Mouse (Mus musculus) urinary bladder, postnatal 4 days (tissue): ENCODE results near the gene Zfhx3.

Experiments used
- DNase-seq, 2 experiments: peaks; one replicate each; pipeline ENCODE4 v3.0.0; 2021 to 2022; ENCODE audit warnings: low spot score in 2 of 2

Zfhx3 gene

GRCm38 (mm10) chr8:108355119-108355777 is 412.8 kb downstream of the Zfhx3 start:
- DNase-seq: peak in 1 of 2 experiments; percentile 9

- DNase-seq: no peak
Measured at GRCm38 (mm10) chr8:108361402-108361801, 419.0 kb downstream of the Zfhx3 start.

- no peak for DNase-seq
Measured at GRCm38 (mm10) chr8:108362421-108362820, 420.0 kb downstream of the Zfhx3 start.

- DNase-seq: no peak
Measured at GRCm38 (mm10) chr8:108363435-108363834, 421.0 kb downstream of the Zfhx3 start.

- no peak for DNase-seq
Measured at GRCm38 (mm10) chr8:108363856-108364255, 421.4 kb downstream of the Zfhx3 start.

- DNase-seq: no peak
Measured at GRCm38 (mm10) chr8:108369081-108369480, 426.6 kb downstream of the Zfhx3 start.

- no peak for DNase-seq
Measured at GRCm38 (mm10) chr8:108370731-108371130, 428.3 kb downstream of the Zfhx3 start.

GRCm38 (mm10) chr8:108373046-108373445 is 430.6 kb downstream of the Zfhx3 start:
- no peak for DNase-seq

- DNase-seq: no peak
Measured at GRCm38 (mm10) chr8:108378036-108378435, 435.6 kb downstream of the Zfhx3 start.

- DNase-seq: no peak
Measured at GRCm38 (mm10) chr8:108383121-108383520, 440.7 kb downstream of the Zfhx3 start.

GRCm38 (mm10) chr8:108387160-108387912 is 444.9 kb downstream of the Zfhx3 start:
- DNase-seq: peak in 1 of 2 experiments; percentile 21

- DNase-seq: no peak
Measured at GRCm38 (mm10) chr8:108387913-108388274, 445.4 kb downstream of the Zfhx3 start.

- DNase-seq: no peak
Measured at GRCm38 (mm10) chr8:108392909-108393308, 450.5 kb downstream of the Zfhx3 start.

GRCm38 (mm10) chr8:108402149-108402548 is 459.7 kb downstream of the Zfhx3 start:
- no peak for DNase-seq

- no peak for DNase-seq
Measured at GRCm38 (mm10) chr8:108406716-108407494, 464.5 kb downstream of the Zfhx3 start.

GRCm38 (mm10) chr8:108419162-108419844 is 476.9 kb downstream of the Zfhx3 start:
- no peak for DNase-seq

- DNase-seq: no peak
Measured at GRCm38 (mm10) chr8:108422521-108422920, 480.1 kb downstream of the Zfhx3 start.

- DNase-seq: peak in 1 of 2 experiments; percentile 36
Measured at GRCm38 (mm10) chr8:108424337-108424736, 481.9 kb downstream of the Zfhx3 start.

GRCm38 (mm10) chr8:108433321-108433720 is 490.9 kb downstream of the Zfhx3 start:
- DNase-seq: no peak

GRCm38 (mm10) chr8:108434510-108434909 is 492.1 kb downstream of the Zfhx3 start:
- no peak for DNase-seq

GRCm38 (mm10) chr8:108436336-108436735 is 493.9 kb downstream of the Zfhx3 start:
- DNase-seq: no peak

- no peak for DNase-seq
Measured at GRCm38 (mm10) chr8:108437316-108437830, 494.9 kb downstream of the Zfhx3 start.
